Mouse (Mus musculus) forebrain, embryonic 11.5 days (tissue): ENCODE results near the gene Syf2. TPM values are rescaled to one million over a fixed set of nuclear protein-coding genes. Genes with fewer than 3 reads are reported as not detected.

Experiments
- ATAC-seq: fragments of 200-750 bp; cut with Nextera tagmentation; replicated peaks from 2 replicates; pipeline ENCODE4 v1.8.0; 2017; ENCODE audit warnings: moderate TSS enrichment; ENCODE audit not compliant: low FRiP score
- DNase-seq: peaks from one replicate; pipeline ENCODE4 v3.0.0-alpha.2; 2017; ENCODE audit warnings: low spot score
- H3K27ac ChIP-seq: fragments of 300-500 bp; sonication (generic); 2 replicates; pipeline ENCODE4 v1.5.1; 2014; ENCODE audit warnings: low read depth, low read length
- H3K27me3 ChIP-seq: fragments of 300-500 bp; sonication (generic); 2 replicates; pipeline ENCODE4 v1.6.1; 2014; ENCODE audit warnings: mild to moderate bottlenecking, low read length, mixed read lengths; ENCODE audit not compliant: control insufficient read depth, insufficient read depth
- H3K36me3 ChIP-seq: fragments of 300-500 bp; sonication (generic); 2 replicates; pipeline ENCODE4 v1.6.1; 2014; ENCODE audit warnings: mild to moderate bottlenecking, low read length, moderate library complexity, mixed read lengths; ENCODE audit not compliant: control insufficient read depth, insufficient read depth
- H3K4me1 ChIP-seq: fragments of 300-500 bp; sonication (generic); replicated peaks from 2 replicates; pipeline ENCODE4 v1.6.1; 2014; ENCODE audit warnings: low read length, mixed read lengths; ENCODE audit not compliant: control insufficient read depth, insufficient read depth
- H3K4me2 ChIP-seq: fragments of 300-500 bp; sonication (generic); 2 replicates; pipeline ENCODE4 v1.6.1; 2014; ENCODE audit warnings: low read depth, mild to moderate bottlenecking, low read length, moderate library complexity, mixed read lengths; ENCODE audit not compliant: severe bottlenecking
- H3K4me3 ChIP-seq: fragments of 300-500 bp; sonication (generic); 2 replicates; pipeline ENCODE4 v1.5.1; 2014; ENCODE audit warnings: low read depth, low read length
- H3K9ac ChIP-seq: fragments of 300-500 bp; sonication (generic); 2 replicates; pipeline ENCODE4 v1.6.1; 2014; ENCODE audit warnings: low read length
- H3K9me3 ChIP-seq: fragments of 300-500 bp; sonication (generic); 2 replicates; pipeline ENCODE4 v1.6.1; 2016; ENCODE audit warnings: low read length, mixed read lengths; ENCODE audit not compliant: control insufficient read depth
- WGBS: fragments of 180-500 bp; shearing (Covaris S2); extraction: QIAGEN DNeasy Blood & Tissue Kit; methylation state at CpG from one replicate; pipeline ENCODE4 v1.1.7; 2014; 5-methylcytosine and 5-hydroxymethylcytosine counted together
- polyA plus RNA-seq: library from polyadenylated mRNA; unstranded; fragments of >200 nt; fragmentation: Nextera tagmentation; extraction: Ambion mirVana; gene quantifications from 2 replicates; pipeline ENCODE4 v1.2.1, GENCODE M21; 2014

Syf2 gene
- polyA plus RNA-seq, 1 experiment from 2014 or later, result 66.7 TPM

DNA sequence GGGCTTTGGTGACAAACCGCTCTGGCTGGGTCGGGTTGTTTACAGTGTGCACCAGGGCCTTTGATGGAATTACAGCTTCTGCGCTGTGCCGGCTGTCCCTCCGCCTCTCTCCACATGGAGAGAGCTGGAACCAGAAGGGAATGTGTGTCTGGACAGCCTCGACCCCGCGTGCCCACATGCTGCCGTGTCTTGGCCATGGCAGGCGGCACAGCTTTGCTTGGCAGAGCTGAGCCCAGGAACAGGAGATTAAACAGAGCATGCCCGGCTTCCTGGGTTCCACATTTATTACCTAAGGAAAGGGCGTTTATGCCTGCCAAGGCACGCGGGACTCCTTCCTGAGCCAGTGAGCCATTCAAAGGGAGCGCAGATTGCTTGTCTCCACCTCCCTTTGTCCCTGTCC is 23.8 kb downstream of the Syf2 start:
- H3K36me3 ChIP-seq, result no peaks in the 10 kb centered on the region
- WGBS, result 34% methylated on average over 15 of the region's 15 CpGs
- no peak overlapping the region for H3K4me2 ChIP-seq
- H3K9ac ChIP-seq, result no peak overlapping the region
- ATAC-seq, result no peak
- no peak overlapping the region for H3K4me3 ChIP-seq
- H3K4me1 ChIP-seq, result peaks cover 3% of the 10 kb centered on the region; the same call in 1 of the 2 replicates
- H3K9me3 ChIP-seq, result no peaks in the 10 kb centered on the region
- no peak overlapping the region for H3K27ac ChIP-seq
- DNase-seq, result no peak
- H3K27me3 ChIP-seq, result no peaks in the 10 kb centered on the region

DNA sequence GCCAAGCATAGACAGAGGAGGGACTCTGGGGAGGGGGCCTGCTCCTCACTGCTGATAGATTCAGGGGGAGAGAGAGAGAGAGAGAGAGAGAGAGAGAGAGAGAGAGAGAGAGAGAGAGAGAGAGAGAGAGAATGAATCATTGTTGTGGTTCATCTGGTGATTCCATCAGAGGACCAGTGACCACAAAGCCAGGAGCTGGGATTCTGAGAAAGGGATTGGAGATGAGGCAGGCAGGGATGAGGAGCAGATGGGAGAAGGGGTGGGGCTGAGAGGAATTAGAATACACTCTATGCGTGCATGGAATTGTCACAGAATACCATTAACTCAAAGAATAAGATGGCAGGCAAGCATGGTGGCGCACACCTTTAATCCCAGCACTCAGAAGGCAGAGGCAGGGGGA is 24.5 kb downstream of the Syf2 start:
- Histone ChIP-seq H3K27ac (no peak overlapping the region), H3K4me2 (no peak overlapping the region), H3K4me1 (peaks cover 3% of the 10 kb centered on the region; the same call in 1 of the 2 replicates), H3K36me3 (no peaks in the 10 kb centered on the region), H3K9me3 (no peaks in the 10 kb centered on the region), H3K4me3 (no peak overlapping the region), H3K9ac (no peak overlapping the region), H3K27me3 (no peaks in the 10 kb centered on the region)
- DNase-seq (no peak), ATAC-seq (no peak)
- 81% methylated on average over 2 of the region's 2 CpGs for WGBS

DNA sequence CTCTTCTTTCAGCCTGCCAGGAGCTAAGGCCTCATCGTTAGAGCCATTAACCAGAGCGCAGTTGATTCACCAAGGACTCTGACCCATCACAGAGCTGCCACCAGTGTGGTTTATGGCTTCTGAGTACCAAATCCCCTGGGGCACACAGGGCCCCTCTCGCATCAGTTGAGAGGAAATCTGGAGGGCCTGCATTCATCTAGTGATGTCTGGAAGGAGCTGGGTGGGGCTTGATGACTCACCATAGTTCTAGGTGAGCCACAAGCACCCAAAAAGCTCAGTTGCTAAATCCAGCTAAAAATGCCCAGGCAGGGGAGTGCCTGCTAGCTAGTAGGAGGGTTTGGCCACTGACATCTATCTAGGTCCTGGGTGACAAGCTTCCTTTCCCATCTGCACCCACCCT is 25.1 kb downstream of the Syf2 start:
- Histone ChIP-seq H3K27me3 (no peaks in the 10 kb centered on the region), H3K36me3 (no peaks in the 10 kb centered on the region), H3K27ac (no peak overlapping the region), H3K9me3 (no peaks in the 10 kb centered on the region), H3K4me1 (no peaks in the 10 kb centered on the region), H3K4me3 (no peak overlapping the region), H3K9ac (no peak overlapping the region), H3K4me2 (no peak overlapping the region)
- ATAC-seq (no peak), DNase-seq (no peak)
- WGBS, result 81% methylated on average over 3 of the region's 3 CpGs

DNA sequence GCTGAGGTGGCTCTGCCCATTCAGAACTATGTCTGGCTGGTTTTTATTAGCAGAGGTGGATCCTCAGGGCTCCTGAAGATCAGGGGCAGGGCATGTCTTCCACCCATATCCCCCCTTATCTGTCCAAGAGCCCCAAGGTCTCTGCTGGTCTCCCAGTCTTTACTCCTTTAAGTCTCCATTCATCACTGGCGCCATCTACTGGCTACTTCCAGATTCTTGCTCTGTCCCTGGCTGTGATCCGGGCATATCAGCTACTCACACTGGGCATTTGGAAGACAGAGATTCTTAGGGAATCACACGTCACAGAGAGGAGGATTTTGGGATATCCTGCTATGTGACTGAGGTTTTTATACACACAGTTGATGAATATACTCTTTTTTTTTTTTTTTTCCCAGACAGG is 25.6 kb downstream of the Syf2 start:
- DNase-seq (peak; percentile 74), ATAC-seq (no peak)
- no peak overlapping the region for H3K4me3 ChIP-seq
- H3K4me2 ChIP-seq, result no peak overlapping the region
- H3K9me3 ChIP-seq, result no peaks in the 10 kb centered on the region
- H3K4me1 ChIP-seq, result no peaks in the 10 kb centered on the region
- no peaks in the 10 kb centered on the region for H3K36me3 ChIP-seq
- H3K27me3 ChIP-seq, result no peaks in the 10 kb centered on the region
- H3K27ac ChIP-seq, result no peak overlapping the region
- 31% methylated on average over 3 of the region's 3 CpGs for WGBS
- no peak overlapping the region for H3K9ac ChIP-seq

DNA sequence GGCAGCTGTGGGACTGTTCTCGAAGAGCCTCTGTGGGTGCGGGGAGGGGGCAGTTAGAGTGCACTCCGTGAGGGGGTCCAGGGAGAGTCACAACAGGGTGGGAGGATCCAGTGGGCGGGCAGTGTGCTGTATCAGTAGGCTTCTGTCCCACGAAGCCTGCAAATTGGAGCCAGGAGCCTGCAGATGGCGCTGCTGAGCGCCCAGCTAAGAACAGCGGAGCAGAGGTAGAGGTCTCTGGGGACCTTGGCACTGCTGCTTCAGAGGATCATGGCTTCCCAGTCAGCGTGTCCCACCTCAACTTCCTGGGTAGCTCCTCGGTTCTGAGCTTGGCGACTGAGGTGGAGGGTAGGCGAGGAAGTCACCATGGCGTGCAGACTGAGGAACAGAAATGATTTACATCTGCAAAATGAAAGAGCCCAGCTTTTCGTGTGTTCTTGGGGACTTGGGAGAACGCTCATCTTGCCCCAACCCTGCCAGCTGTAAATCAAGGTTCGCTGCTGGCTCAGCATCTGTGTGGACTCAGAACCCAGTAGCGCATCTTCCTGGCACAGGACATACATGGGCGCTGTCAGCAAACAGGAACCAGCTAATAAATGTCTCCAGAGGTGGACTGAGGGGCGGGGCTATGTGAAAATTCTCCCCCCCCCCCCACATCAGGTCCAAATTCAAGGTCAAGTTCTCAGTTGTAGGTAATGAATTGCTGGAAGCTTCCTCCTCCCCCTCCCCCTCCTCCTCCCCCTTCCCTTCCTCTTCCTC is 32.5 kb downstream of the Syf2 start:
- Histone ChIP-seq H3K27me3 (no peaks in the 10 kb centered on the region), H3K36me3 (no peaks in the 10 kb centered on the region), H3K4me2 (no peak overlapping the region), H3K4me3 (no peak overlapping the region), H3K4me1 (no peaks in the 10 kb centered on the region; the same call in 1 of the 2 replicates), H3K27ac (no peak overlapping the region), H3K9ac (no peak overlapping the region), H3K9me3 (no peaks in the 10 kb centered on the region)
- ATAC-seq, result no peak
- 25% methylated on average over 19 of the region's 19 CpGs for WGBS
- DNase-seq, result peak; percentile 78

DNA sequence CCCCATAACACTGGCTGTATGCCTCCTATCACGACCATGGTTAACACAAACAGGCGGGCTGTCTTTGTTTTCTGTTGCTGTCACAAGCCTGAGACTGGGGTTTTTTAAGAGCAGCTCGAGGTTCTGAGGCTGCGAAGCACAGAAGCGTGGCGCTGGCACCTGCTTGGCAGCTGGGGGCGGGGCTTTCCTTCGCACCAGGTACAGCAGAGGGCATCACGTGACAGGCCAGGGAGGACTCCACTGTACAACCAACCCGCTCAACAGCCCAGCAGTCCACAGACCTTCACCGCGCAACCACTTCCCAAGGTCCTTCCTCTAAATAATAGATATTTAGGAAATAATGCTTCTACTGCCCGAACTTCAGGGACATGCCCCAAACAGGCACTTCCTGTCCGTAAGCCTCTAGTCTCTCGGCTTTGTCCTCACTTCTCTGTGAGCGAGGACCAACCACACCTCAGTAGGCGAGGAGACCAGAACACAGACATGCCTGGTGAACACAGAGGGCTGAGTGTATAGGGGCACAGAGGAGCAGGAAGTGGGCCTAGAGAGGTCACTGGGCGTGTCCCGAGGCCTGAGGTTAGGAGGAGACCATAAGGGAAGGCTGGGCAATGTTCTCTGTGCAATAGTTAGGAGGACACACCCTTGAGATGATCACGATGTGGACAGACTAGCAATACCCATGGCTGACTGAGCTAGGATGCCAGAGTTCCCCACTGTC is 37.3 kb downstream of the Syf2 start:
- WGBS, result 82% methylated on average over 20 of the region's 20 CpGs
- ATAC-seq (no peak), DNase-seq (no peak)
- Histone ChIP-seq H3K36me3 (no peaks in the 10 kb centered on the region), H3K4me1 (no peaks in the 10 kb centered on the region; the same call in 1 of the 2 replicates), H3K9me3 (no peaks in the 10 kb centered on the region), H3K9ac (no peak overlapping the region), H3K4me2 (no peak overlapping the region), H3K27ac (no peak overlapping the region), H3K4me3 (no peak overlapping the region), H3K27me3 (no peaks in the 10 kb centered on the region)

DNA sequence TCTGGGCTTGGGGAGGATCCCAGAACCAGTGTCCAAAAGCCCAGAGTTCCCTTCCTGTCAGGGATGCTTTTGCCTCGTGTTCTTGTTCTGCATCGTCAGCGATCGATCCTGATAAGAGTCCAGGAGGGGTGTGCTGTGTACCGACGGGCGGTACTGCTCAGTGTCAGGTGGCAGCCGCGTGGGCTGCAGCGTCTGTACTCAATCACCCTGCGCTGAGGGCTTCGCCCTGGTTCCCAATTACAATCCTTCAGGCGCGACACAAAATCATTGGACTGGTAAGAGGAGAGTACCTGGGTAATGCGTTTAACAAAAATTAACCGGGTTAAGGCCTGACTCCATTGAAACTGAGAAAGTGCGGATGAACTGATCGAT is 37.9 kb downstream of the Syf2 start:
- H3K4me1 ChIP-seq, result no peaks in the 10 kb centered on the region
- no peaks in the 10 kb centered on the region for H3K36me3 ChIP-seq
- no peaks in the 10 kb centered on the region; the same call in 1 of the 2 replicates for H3K9me3 ChIP-seq
- H3K27me3 ChIP-seq, result no peaks in the 10 kb centered on the region
- no peak overlapping the region for H3K27ac ChIP-seq
- ATAC-seq (no peak), DNase-seq (no peak)
- no peak overlapping the region for H3K9ac ChIP-seq
- no peak overlapping the region for H3K4me2 ChIP-seq
- H3K4me3 ChIP-seq, result no peak overlapping the region
- 83% methylated on average over 18 of the region's 18 CpGs for WGBS

DNA sequence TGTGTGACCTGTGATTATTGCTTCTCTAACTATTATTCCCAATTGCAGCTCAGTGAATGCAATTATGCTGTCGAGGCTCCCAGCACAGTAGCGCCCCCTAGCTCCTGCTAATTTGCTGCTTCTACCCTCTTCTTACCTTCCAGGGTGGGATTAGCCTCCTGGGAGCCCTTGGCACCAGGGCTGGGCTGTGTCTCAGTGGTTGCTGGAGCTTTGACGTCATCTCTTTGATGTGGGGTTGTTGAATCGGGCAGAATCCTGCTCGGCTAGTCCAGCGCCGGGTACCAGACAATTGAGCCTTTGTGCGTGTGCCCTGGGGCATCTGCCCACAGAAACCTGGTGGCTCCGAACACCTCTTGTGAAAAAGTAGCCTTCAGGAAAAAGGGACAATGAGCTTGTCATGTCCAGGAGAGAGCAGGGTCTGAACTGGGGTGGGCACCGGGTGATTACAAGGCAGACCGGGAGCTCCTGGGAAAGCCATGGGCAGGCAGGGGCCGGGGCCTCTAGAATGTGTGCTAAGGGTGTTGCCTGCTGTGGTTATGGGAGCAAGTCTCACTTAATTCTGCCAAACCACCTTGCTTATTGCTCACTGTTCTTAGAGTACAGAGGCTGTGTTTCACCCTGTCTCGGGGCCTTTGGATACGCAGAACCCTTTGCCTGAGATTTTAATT is 44.7 kb downstream of the Syf2 start:
- H3K36me3 ChIP-seq, result no peaks in the 10 kb centered on the region
- peak overlapping the region; percentile 50; the same call in 1 of the 2 replicates for H3K27ac ChIP-seq
- H3K4me3 ChIP-seq, result no peak overlapping the region
- no peak overlapping the region for H3K9ac ChIP-seq
- DNase-seq (peak; percentile 89), ATAC-seq (peak; percentile 72; the same call in 1 of the 2 replicates)
- no peaks in the 10 kb centered on the region for H3K4me1 ChIP-seq
- H3K27me3 ChIP-seq, result no peaks in the 10 kb centered on the region
- 0 out of 2 replicates have a peak overlapping the region, but pooled peaks have one; percentile 26 for H3K4me2 ChIP-seq
- 18% methylated on average over 14 of the region's 14 CpGs for WGBS
- H3K9me3 ChIP-seq, result no peaks in the 10 kb centered on the region; the same call in 1 of the 2 replicates
